Mouse (Mus musculus): ENCODE data around the gene Gpr107.
"Not testable (repeated sequence)": the region's sequence is repeated elsewhere in the genome, so short reads cannot be mapped to it uniquely, and the experiment has no call there.

Gene Gpr107

DNA sequence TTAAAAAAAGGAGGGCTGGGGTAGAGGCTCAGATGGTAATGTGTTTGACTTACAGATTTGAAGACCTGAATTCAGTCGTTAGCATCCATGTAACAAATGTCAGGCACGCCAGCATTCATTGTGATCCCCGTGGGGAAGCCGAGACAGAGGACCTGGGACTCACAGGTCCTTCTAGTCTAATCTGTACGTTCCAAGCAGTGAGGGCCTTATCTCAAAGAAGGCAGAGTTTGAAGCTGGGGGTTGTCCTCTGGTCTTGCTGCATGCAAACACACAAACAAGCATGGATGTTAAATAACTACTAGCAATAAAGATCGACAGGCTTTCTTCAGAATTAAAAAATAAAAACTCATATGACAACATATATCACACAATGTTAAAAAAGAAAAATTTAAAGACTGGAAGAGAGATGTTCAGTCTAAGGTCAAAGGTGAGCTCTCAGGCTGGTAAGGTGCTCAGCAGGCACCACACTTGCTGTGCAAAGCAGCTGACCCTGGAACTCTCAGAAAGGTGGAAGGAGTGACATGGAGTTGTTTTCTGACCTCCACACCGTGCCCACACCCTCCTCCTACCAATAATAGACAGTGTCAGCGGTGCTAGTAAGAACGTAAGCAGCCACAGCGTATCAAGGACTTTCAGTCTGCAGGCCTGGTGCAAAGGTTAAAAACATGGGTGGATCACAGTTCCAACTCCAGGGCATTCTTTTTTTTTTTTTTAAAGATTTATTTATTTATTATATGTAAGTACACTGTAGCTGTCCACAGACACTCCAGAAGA lies 8.2 kb downstream of the Gpr107 start:
- no peak for DNase-seq (ENCODE audit: low spot score in 2 of 2)

GRCm38 (mm10) chr2:31161620-31162019 lies 9.5 kb downstream of the Gpr107 start:
- DNase-seq (ENCODE audit: low spot score in 2 of 2), result no peak

GRCm38 (mm10) chr2:31163361-31164118 lies 11.4 kb downstream of the Gpr107 start:
- no peak for DNase-seq (ENCODE audit: low spot score in 2 of 2)

DNA sequence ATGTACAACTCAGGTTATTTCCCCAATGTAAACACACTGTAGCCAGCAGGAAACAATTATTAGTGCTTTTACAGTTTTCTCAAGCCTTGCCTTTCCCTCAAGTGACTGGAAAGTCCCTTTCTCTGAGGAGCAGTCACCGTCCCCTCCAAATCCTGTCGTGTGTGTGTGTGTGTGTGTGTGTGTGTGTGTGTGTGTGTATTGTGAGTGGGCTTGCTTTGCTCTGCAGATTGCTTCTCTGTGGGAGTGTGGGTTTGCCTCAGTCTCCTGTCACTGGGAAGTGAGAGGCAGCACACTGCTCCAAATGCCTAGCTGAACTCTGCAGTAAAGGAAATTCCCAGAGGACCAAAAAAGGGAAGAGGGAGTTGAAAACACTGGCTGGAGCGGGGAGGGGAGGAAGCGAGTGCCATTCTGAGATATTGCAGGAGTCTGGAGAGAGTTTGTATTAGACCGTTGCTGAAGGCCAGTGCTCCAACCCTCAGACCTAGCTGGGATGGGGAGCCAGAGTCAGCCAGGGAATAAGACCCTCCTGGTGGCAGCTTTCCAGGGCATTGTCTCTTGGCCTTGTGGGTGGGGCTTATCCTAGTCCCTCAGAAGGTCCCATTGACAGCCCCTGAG lies 12.8 kb downstream of the Gpr107 start:
- DNase-seq (ENCODE audit: low spot score in 2 of 2), result no peak

GRCm38 (mm10) chr2:31165529-31165928 lies 13.4 kb downstream of the Gpr107 start:
- DNase-seq (ENCODE audit: low spot score in 2 of 2), result no peak

DNA sequence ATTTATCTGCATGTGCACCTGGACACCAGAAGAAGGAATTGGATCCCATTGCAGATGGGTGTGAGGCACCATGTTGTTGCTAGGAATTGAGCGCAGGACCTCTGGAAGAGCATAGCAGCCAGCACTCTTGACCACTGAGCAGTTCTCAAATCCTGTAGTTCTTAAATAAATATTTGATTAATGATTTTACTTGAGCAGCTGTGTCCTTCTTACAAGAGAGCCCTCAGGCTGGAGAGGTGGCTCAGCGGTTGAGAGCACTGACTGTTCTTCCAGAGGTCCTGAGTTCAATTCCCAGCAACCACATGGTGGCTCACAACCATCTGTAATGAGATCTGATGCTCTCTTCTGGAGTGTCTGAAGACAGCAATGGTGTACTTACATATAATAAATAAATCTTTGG lies 15.5 kb downstream of the Gpr107 start:
- not testable (repeated sequence) for DNase-seq (ENCODE audit: low spot score in 2 of 2)

- no peak for DNase-seq (ENCODE audit: low spot score in 2 of 2)
Observed at GRCm38 (mm10) chr2:31169001-31169400, 16.9 kb downstream of the Gpr107 start.

GRCm38 (mm10) chr2:31170164-31170563 lies 18.0 kb downstream of the Gpr107 start:
- DNase-seq (ENCODE audit: low spot score in 2 of 2), result no peak

DNA sequence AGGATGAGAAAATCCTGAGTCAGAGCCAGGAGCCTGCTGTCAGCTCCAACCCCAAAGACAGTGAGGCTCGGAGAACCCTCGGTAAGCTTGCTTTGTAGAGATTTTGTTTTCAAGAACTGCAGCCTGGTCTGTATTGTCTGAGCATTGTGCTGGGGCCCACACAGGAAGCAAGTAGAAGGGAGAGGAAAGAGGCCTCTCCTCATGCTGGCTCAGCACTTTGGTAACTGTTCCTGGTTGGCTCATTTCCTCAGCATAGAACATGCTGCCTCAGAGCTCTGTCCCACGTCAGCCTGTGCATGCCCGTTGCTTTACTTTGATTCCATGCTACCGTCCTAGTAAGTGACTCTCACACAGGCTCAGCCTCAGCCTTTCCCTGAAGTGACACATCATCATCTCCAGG lies 19.9 kb downstream of the Gpr107 start:
- no peak for DNase-seq (ENCODE audit: low spot score in 2 of 2)

DNA sequence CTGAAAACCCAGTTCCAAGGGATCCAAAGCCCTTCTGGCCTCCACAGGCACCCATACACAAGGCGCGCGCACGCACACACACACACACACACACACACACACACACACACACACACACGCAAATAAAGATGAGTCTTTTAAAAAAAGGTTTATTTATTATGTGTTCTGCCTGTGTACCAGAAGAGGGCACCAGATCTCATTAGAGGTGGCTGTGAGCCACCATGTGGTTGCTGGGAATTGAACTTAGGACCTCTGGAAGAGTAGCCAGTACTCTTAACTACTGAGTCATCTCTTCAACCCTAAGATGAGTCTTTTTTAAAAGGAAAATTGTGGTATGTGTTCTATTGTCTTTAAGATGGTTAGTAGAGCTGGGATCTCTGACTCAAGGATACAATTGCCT lies 20.4 kb downstream of the Gpr107 start:
- no peak for DNase-seq (ENCODE audit: low spot score in 2 of 2)

- DNase-seq (ENCODE audit: low spot score in 2 of 2), result no peak
Observed at GRCm38 (mm10) chr2:31173290-31173689, 21.2 kb downstream of the Gpr107 start.

- not testable (repeated sequence) for DNase-seq (ENCODE audit: low spot score in 2 of 2)
Observed at GRCm38 (mm10) chr2:31178593-31178992, 26.5 kb downstream of the Gpr107 start.

- DNase-seq (ENCODE audit: low spot score in 2 of 2), result no peak
Observed at GRCm38 (mm10) chr2:31179471-31179870, 27.4 kb downstream of the Gpr107 start.

DNA sequence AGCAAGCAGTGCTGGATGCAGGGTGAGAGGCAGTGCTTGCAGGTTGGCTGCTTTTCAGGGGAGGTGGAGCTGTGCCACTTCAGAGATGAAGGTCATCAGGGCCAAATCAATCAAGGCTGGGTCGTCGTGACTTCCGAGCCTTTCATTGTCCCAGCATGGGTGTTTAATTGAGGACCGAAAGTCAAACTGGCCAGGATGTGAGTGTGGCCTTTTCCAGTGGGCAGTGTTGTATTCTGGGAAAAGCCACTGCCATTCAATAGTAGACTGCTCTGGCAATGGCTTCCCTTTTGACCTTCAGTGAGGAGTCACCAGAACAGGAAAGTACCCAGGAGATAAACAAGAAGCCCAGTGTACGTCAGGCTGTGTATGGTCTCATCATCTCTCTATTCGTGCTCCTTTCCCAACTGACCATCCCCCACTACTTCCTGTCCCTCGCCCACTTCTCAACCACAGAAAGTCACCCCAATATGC lies 28.0 kb downstream of the Gpr107 start:
- DNase-seq (ENCODE audit: low spot score in 2 of 2), result no peak

GRCm38 (mm10) chr2:31182786-31183330 lies 30.7 kb downstream of the Gpr107 start:
- DNase-seq (ENCODE audit: low spot score in 2 of 2), result no peak

- no peak for DNase-seq (ENCODE audit: low spot score in 2 of 2)
Observed at GRCm38 (mm10) chr2:31183830-31184229, 31.7 kb downstream of the Gpr107 start.

- no peak for DNase-seq (ENCODE audit: low spot score in 2 of 2)
Observed at GRCm38 (mm10) chr2:31188691-31189090, 36.6 kb downstream of the Gpr107 start.

- DNase-seq (ENCODE audit: low spot score in 2 of 2), result no peak
Observed at GRCm38 (mm10) chr2:31189654-31190053, 37.5 kb downstream of the Gpr107 start.

DNA sequence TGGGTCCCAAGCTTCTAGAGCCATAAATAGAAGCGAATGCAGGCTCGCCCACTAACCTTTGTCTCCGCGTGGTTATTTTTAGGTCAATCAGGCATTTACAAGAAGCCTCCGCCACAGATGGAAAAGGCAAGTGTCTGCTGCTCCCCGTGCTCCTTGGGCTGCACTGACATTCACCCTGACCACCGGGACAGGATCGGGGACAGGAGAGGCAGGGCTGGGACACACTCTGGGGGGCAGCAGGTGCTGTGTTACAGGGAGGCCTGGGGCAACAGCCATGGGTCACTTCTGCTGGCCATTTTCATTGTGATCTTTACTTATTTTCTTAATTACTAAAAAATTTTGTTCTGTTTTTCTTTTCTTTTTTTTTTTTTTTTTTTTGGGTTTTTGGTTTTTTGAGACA lies 39.6 kb downstream of the Gpr107 start:
- no peak for DNase-seq (ENCODE audit: low spot score in 2 of 2)

DNA sequence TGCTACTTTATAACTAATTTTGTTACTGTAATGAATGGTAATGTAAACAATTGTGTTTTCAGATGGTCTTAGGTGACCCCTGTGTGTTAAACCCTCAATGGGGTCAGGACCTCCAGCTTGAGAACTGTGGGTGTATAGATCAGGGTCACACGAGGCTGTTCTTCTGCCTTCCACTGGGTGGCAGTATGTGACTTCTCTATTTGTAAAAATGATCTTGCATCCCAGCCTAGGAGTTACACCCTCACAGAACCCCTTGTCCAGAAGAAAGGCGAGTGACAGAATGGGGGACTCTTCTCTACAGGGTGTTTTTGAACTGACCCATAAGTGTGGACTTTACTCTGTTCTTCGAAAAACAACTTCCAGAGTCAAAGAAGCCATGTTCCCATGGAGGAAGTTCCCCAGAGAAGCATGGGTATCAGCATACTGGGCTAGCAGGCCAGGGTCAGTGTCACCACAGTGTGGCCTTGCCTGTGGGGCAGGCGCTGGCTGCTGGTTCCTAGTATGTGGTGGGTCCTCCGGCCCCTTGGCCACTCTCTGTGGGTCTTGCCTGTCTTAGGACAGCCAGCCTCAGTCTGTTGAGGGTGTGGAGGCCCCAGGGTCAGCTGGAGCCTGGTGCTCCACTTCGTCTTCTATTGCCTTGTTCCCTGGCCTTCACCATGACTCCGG lies 42.4 kb downstream of the Gpr107 start:
- no peak for DNase-seq (ENCODE audit: low spot score in 2 of 2)

DNA sequence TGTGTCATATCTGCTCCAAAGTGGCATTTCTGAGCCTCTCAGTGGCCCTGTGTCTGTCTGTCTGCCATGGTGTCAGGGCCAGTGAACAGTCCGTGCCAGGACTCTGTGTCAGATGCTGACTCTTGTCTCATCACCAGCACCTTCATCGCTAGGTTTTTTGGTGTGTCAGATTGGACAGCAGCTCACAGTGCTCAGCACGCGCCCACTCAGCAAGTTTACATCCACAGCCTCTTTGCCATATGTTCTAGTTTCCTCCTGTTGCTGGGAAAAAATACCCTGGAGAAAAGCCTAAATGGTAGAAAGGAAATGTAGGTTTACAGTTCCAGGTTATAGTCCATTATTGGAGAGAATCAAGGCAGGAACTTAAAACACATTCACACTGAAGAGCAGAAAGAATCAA lies 46.5 kb downstream of the Gpr107 start:
- no peak for DNase-seq (ENCODE audit: low spot score in 2 of 2)

- DNase-seq (ENCODE audit: low spot score in 2 of 2), result no peak
Observed at GRCm38 (mm10) chr2:31200051-31200450, 47.9 kb downstream of the Gpr107 start.
